Mouse (Mus musculus) intestine, postnatal 0 days (tissue): ENCODE measurements at regions not wholly inside any gene's neighbourhood (a gene's known extent, or its start where the extent isn't known, plus 50 kb on each side); places are given as distances from the start of the nearest gene placed in this dataset.

Experiments
- ATAC-seq: fragments of 200-750 bp; cut with Nextera tagmentation; 2 replicates; pipeline ENCODE4 v1.8.0; 2017; ENCODE audit warnings: mild to moderate bottlenecking, moderate TSS enrichment, moderate library complexity
- H3K27ac ChIP-seq: fragments of 300-500 bp; sonication (generic); 2 replicates; pipeline ENCODE4 v1.5.1; 2014; ENCODE audit warnings: mild to moderate bottlenecking, low read depth, low read length, moderate library complexity
- H3K27me3 ChIP-seq: fragments of 300-500 bp; sonication (generic); replicated peaks from 2 replicates; pipeline ENCODE4 v1.6.1; 2014; ENCODE audit warnings: low read length, mixed read lengths; ENCODE audit not compliant: control insufficient read depth, insufficient read depth
- H3K36me3 ChIP-seq: fragments of 300-500 bp; sonication (generic); 2 replicates; pipeline ENCODE4 v1.6.1; 2014; ENCODE audit warnings: mild to moderate bottlenecking, moderate library complexity; ENCODE audit not compliant: control insufficient read depth, insufficient read depth
- H3K4me1 ChIP-seq: fragments of 300-500 bp; sonication (generic); replicated peaks from 2 replicates; pipeline ENCODE4 v1.6.1; 2014; ENCODE audit warnings: antibody characterized with exemption, low read length, mixed read lengths; ENCODE audit not compliant: control insufficient read depth, insufficient read depth
- H3K4me2 ChIP-seq: fragments of 300-500 bp; sonication (generic); replicated peaks from 2 replicates; pipeline ENCODE4 v1.6.1; 2014; ENCODE audit warnings: low read depth, mild to moderate bottlenecking, moderate library complexity
- H3K4me3 ChIP-seq: fragments of 300-500 bp; sonication (generic); 2 replicates; pipeline ENCODE4 v1.5.1; 2014; ENCODE audit warnings: low read depth, low read length
- H3K9ac ChIP-seq: fragments of 300-500 bp; sonication (generic); 2 replicates; pipeline ENCODE4 v1.6.1; 2014; ENCODE audit warnings: mild to moderate bottlenecking, low read depth, low read length
- H3K9me3 ChIP-seq: fragments of 300-500 bp; sonication (generic); 2 replicates; pipeline ENCODE4 v1.6.1; 2016; ENCODE audit warnings: mixed run types; ENCODE audit not compliant: control insufficient read depth
- CTCF ChIP-seq: sonication (generic); IDR thresholded peaks from 2 replicates; pipeline ENCODE4 v1.5.1; 2016; ENCODE audit warnings: low read depth, mild to moderate bottlenecking, control low read depth, antibody characterized with exemption, moderate library complexity
- WGBS: fragments of 180-500 bp; shearing (Covaris S2); extraction: QIAGEN DNeasy Blood & Tissue Kit; methylation state at CpG from one replicate; pipeline ENCODE4 v1.1.7; 2014; 5-methylcytosine and 5-hydroxymethylcytosine counted together

DNA sequence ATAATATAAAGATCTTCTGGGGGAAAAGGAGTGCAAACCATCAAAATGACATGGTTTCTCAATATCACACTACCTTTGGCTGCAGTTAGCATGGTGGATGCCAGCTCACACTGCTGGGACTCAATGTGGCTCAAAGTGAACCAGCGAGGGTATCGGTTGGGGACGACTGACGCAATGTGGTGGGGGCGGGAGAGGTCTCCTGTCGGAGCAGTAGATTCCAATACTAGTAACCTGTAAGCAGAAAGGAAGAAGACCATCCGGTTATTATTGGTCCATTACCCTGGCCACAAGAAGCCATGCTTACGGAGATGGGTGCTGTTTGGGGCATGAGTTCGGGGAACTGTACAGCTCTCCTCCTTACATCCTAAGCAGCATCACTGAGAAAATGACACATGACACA is 313.3 kb upstream of the Smim15 start:
- H3K36me3 ChIP-seq, result peaks cover 52% of the 10 kb centered on the region
- no peaks in the 10 kb centered on the region for H3K9me3 ChIP-seq
- whole genome bisulfite sequencing, result 94% methylated on average over 9 of the region's 9 CpGs
- H3K4me3 ChIP-seq, result no peak overlapping the region
- no peak for TF ChIP-seq CTCF
- no peak overlapping the region for H3K9ac ChIP-seq
- H3K27ac ChIP-seq, result no peak overlapping the region
- H3K27me3 ChIP-seq, result no peaks in the 10 kb centered on the region
- ATAC-seq, result no peak
- H3K4me1 ChIP-seq, result no peaks in the 10 kb centered on the region
- H3K4me2 ChIP-seq, result no peak overlapping the region

- no peak overlapping the region for H3K27ac ChIP-seq
- WGBS, result 94% methylated on average over 20 of the region's 20 CpGs
- no peak overlapping the region for H3K9ac ChIP-seq
- H3K4me2 ChIP-seq, result no peak overlapping the region
- H3K27me3 ChIP-seq, result no peaks in the 10 kb centered on the region
- no peak for TF ChIP-seq CTCF
- no peaks in the 10 kb centered on the region for H3K9me3 ChIP-seq
- no peak for ATAC-seq
- peaks cover 50% of the 10 kb centered on the region for H3K36me3 ChIP-seq
- H3K4me1 ChIP-seq, result no peaks in the 10 kb centered on the region
- H3K4me3 ChIP-seq, result no peak overlapping the region
Measured at GRCm38 (mm10) chr13:107726491-107726890, 317.8 kb upstream of the Smim15 start.

GRCm38 (mm10) chr13:107721901-107722300 is 322.3 kb upstream of the Smim15 start:
- Histone ChIP-seq H3K27me3 (no peaks in the 10 kb centered on the region), H3K36me3 (peaks cover 14% of the 10 kb centered on the region), H3K9me3 (no peaks in the 10 kb centered on the region), H3K9ac (no peak overlapping the region), H3K4me3 (no peak overlapping the region), H3K4me1 (no peaks in the 10 kb centered on the region), H3K27ac (no peak overlapping the region), H3K4me2 (no peak overlapping the region)
- ATAC-seq, result no peak
- WGBS, result 86% methylated on average over 11 of the region's 11 CpGs
- TF ChIP-seq CTCF, result no peak

DNA sequence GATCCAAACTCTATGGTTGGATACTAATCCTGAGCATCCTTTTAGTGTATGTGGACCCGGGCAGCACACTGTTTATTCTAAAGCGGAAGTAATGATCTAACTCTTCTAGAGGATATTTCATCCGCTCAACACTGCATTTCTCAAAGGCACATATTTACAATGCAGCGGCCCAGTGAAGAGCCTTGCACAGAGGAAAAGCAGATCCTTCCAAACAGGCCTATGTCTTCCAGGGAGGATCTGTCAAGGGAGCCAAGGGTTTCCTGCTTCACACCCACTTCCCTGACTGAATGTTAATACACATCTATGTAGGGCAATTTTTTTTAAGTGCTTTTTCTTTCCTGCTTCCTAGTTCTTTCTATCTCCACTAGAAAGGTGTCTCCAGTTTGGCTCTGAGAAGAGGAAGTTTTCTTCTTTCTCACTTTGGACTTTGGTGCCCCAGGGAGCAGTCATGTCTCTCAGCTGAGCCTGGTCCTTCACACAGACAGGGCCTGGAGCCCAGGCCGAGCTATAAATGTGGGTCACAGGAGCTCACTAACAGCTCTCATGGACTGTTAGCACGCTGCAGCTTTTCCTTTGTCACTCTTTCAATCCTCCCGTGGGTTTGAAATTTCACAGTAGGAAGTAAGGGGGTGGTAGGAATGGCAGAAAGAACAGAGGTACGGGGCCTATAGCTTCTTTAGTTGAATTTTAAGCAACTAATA is 323.2 kb upstream of the Smim15 start:
- no peak overlapping the region for H3K4me3 ChIP-seq
- no peak for TF ChIP-seq CTCF
- no peak overlapping the region for H3K4me2 ChIP-seq
- H3K27me3 ChIP-seq, result no peaks in the 10 kb centered on the region
- WGBS, result 68% methylated on average over 8 of the region's 8 CpGs
- no peaks in the 10 kb centered on the region for H3K9me3 ChIP-seq
- H3K4me1 ChIP-seq, result no peaks in the 10 kb centered on the region
- H3K36me3 ChIP-seq, result peaks cover 5% of the 10 kb centered on the region; the same call in 1 of the 2 replicates
- no peak overlapping the region for H3K9ac ChIP-seq
- H3K27ac ChIP-seq, result no peak overlapping the region
- no peak for ATAC-seq

DNA sequence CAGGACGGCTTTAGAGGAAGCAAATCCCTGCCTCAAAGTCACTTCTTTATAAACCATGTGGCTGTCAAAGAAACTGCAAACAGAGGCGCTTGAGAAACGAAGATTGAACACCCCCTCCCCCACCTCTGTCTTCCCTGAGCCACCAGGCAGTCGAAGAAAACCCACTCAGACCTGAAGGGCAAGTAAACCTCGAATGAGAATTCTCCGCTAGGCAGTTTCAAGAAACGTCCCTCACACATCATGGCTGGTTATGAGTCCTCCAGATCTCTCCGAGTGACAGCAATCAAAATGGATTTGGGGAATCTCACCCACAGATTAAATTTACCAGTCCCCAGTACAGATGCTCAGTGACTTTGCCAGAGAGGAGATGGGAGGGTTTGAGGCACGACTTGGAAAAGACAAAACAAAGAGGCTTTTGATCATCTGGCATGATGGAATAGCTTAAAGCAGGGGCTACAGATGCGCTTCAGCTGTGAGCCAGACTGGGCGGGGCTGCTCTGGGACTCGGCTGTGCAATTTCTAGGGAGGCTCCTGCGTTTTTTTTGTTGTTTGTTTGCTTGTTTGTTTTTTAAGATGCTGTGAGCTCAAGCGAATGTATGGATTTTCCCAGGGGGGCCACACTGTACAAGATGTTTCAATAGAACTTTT is 325.1 kb upstream of the Smim15 start:
- Histone ChIP-seq H3K27ac (no peak overlapping the region), H3K36me3 (no peaks in the 10 kb centered on the region), H3K9ac (no peak overlapping the region), H3K4me3 (no peak overlapping the region), H3K27me3 (no peaks in the 10 kb centered on the region), H3K4me2 (no peak overlapping the region), H3K9me3 (no peaks in the 10 kb centered on the region), H3K4me1 (no peaks in the 10 kb centered on the region)
- WGBS, result 50% methylated on average over 14 of the region's 14 CpGs
- TF ChIP-seq CTCF, result no peak
- no peak for ATAC-seq

GRCm38 (mm10) chr13:107715616-107716015 is 328.6 kb upstream of the Smim15 start:
- Histone ChIP-seq H3K4me3 (no peak overlapping the region), H3K9ac (no peak overlapping the region), H3K27ac (no peak overlapping the region), H3K4me1 (no peaks in the 10 kb centered on the region), H3K9me3 (no peaks in the 10 kb centered on the region), H3K4me2 (no peak overlapping the region), H3K27me3 (no peaks in the 10 kb centered on the region), H3K36me3 (no peaks in the 10 kb centered on the region)
- TF ChIP-seq CTCF, result no peak
- WGBS, result 80% methylated on average over 4 of the region's 4 CpGs
- no peak for ATAC-seq
